30 mouse cellular contexts compared by ENCODE assay signal in genomic region chr8:47080037-47080436, GRCm38 (mm10).
A peak's percentile ranks its signal among the peaks of the same experiment; 100 is the strongest.
DNase-seq lines count a peak whose midpoint lies in the region; ATAC-seq and TF ChIP-seq lines count a peak whose summit lies in the region.
"Had no signal": no experiment of that assay in that cellular context is flagged by ENCODE, and none has a peak within 500 bp of the region (broad histone marks: within the 10 kb centered on the region; RNA-seq: fewer than 3 reads in every experiment).

No protein-coding gene starts in this region.

- CTCF ChIA-PET in Patski (lab: Charles Lee), result interaction anchor here (1.1 to 2.2 kb wide), 5 partner anchors 11 to 291 kb away, joined by 3 to 5 read pairs (median 4); no protein-coding TSS in a partner anchor

- H3K4me1 ChIP-seq in limb, embryonic 11.5 days (ENCODE audit: control insufficient read depth, insufficient read depth, low read length), result peaks cover 5% of the 10 kb centered on the region; the same call in 1 of the 2 replicates
- no peaks in the 10 kb centered on the region for H3K4me1 ChIP-seq in forebrain, embryonic 12.5 days
- H3K4me1 ChIP-seq: forebrain, embryonic 13.5 days; hindbrain, embryonic 12.5 days; intestine, embryonic 15.5 days; midbrain, embryonic 12.5 days; neural tube, embryonic 13.5 days had no signal

- H3K9me3 ChIP-seq in limb, embryonic 11.5 days (ENCODE audit: control insufficient read depth, low read length), result no peaks in the 10 kb centered on the region
- no peaks in the 10 kb centered on the region; the same call in 1 of the 2 replicates for H3K9me3 ChIP-seq in forebrain, embryonic 12.5 days
- H3K9me3 ChIP-seq: embryonic facial prominence, embryonic 15.5 days; forebrain, embryonic 13.5 days; G1E; intestine, embryonic 15.5 days; limb, embryonic 12.5 days; midbrain, embryonic 12.5 days; neural tube, embryonic 13.5 days had no signal

- H3K27me3 ChIP-seq in Patski, result no peaks in the 10 kb centered on the region
- no peaks in the 10 kb centered on the region for H3K27me3 ChIP-seq in limb, embryonic 11.5 days (ENCODE audit: control insufficient read depth, insufficient read depth, low read length)
- no peaks in the 10 kb centered on the region for H3K27me3 ChIP-seq in forebrain, embryonic 12.5 days
- H3K27me3 ChIP-seq: embryonic facial prominence, embryonic 15.5 days; forebrain, embryonic 13.5 days; hindbrain, embryonic 12.5 days; intestine, embryonic 15.5 days; limb, embryonic 12.5 days; midbrain, embryonic 12.5 days; neural tube, embryonic 13.5 days had no signal

- ATAC-seq in Patski, result peak; percentile 55
- ATAC-seq in limb, embryonic 11.5 days (ENCODE audit: insufficient number of reproducible peaks, low FRiP score, low TSS enrichment, low read depth), result no peak
- no peak for ATAC-seq in forebrain, embryonic 12.5 days (ENCODE audit: low FRiP score)
- ATAC-seq: forebrain, embryonic 13.5 days; hindbrain, postnatal 0 days; intestine, embryonic 15.5 days had no signal

- no peak overlapping the region for H3K4me3 ChIP-seq in limb, embryonic 11.5 days (ENCODE audit: low read depth, low read length)
- no peak overlapping the region for H3K4me3 ChIP-seq in forebrain, embryonic 12.5 days (replicated peaks)
- H3K4me3 ChIP-seq: embryonic facial prominence, embryonic 10.5 days; embryonic facial prominence, embryonic 15.5 days; forebrain, embryonic 13.5 days; gastrocnemius, adult 2 months; hindbrain, embryonic 12.5 days; intestine, embryonic 15.5 days; limb, embryonic 12.5 days; midbrain, embryonic 12.5 days; myocyte; neural tube, embryonic 13.5 days had no signal

- H3K36me3 ChIP-seq in limb, embryonic 11.5 days (ENCODE audit: control insufficient read depth, insufficient read depth, low read length), result no peaks in the 10 kb centered on the region
- H3K36me3 ChIP-seq in forebrain, embryonic 12.5 days (replicated peaks), result no peaks in the 10 kb centered on the region
- H3K36me3 ChIP-seq: embryonic facial prominence, embryonic 10.5 days; embryonic facial prominence, embryonic 15.5 days; G1E; hindbrain, embryonic 12.5 days; intestine, embryonic 15.5 days; limb, embryonic 12.5 days; midbrain, embryonic 12.5 days; neural tube, embryonic 13.5 days had no signal

- no peak for TF ChIP-seq CTCF in Patski (IDR thresholded peaks at IDR 0.05)

- no peak overlapping the region for H3K27ac ChIP-seq in limb, embryonic 11.5 days (replicated peaks; ENCODE audit: low read depth, low read length)
- H3K27ac ChIP-seq in forebrain, embryonic 12.5 days, result no peak overlapping the region
- H3K27ac ChIP-seq: embryonic facial prominence, embryonic 10.5 days; embryonic facial prominence, embryonic 15.5 days; forebrain, embryonic 13.5 days; gastrocnemius, adult 2 months; hindbrain, embryonic 12.5 days; hindbrain, postnatal 0 days; intestine, embryonic 15.5 days; limb, embryonic 12.5 days; midbrain, embryonic 12.5 days; neural tube, embryonic 13.5 days had no signal

- no peak overlapping the region for H3K4me2 ChIP-seq in limb, embryonic 11.5 days (ENCODE audit: low read depth, severe bottlenecking)
- no peak overlapping the region for H3K4me2 ChIP-seq in forebrain, embryonic 12.5 days
- H3K4me2 ChIP-seq: embryonic facial prominence, embryonic 15.5 days; forebrain, embryonic 13.5 days; heart, embryonic 11.5 days; hindbrain, embryonic 12.5 days; intestine, embryonic 15.5 days; limb, embryonic 12.5 days; liver, embryonic 11.5 days; midbrain, embryonic 12.5 days; neural tube, embryonic 13.5 days had no signal

- H3K9ac ChIP-seq in limb, embryonic 11.5 days (ENCODE audit: low read length), result no peak overlapping the region
- H3K9ac ChIP-seq in forebrain, embryonic 12.5 days, result no peak overlapping the region
- H3K9ac ChIP-seq: embryonic facial prominence, embryonic 15.5 days; forebrain, embryonic 13.5 days; hindbrain, embryonic 12.5 days; intestine, embryonic 15.5 days; limb, embryonic 12.5 days; midbrain, embryonic 12.5 days; neural tube, embryonic 13.5 days had no signal

- DNase-seq in embryo, embryonic 10.5 days (ENCODE audit: low spot score), result peak; percentile 21
- DNase-seq in embryo, embryonic 11 days, result no peak
- DNase-seq in kidney, postnatal 14 days, result peak; percentile 15
- DNase-seq in kidney, adult 18-20 months, result no peak
- no peak for DNase-seq in Patski (ENCODE audit: low read depth, low spot score)
- DNase-seq in limb, embryonic 11.5 days (ENCODE audit: low spot score), result peak; percentile 62
- DNase-seq: adrenal gland, postnatal 10 days; cerebellum, adult 8-10 months; cerebellum, postnatal 25 days; gastrocnemius, adult 2 months; gastrocnemius, postnatal 36 days; heart, adult 18-20 months; heart, postnatal 36 days; layer of hippocampus, postnatal 36 days; lung, postnatal 36 days; thymus, postnatal 4 days had no signal

- 39% methylated on average over 4 of the region's 4 CpGs for WGBS in limb, embryonic 11.5 days
- WGBS in forebrain, embryonic 12.5 days, result 84% methylated on average over 4 of the region's 4 CpGs

- POLR2A ChIA-PET in Patski (lab: Charles Lee), result interaction anchor here (1.3 kb wide), 1 partner anchor 9 kb away, joined by 3 read pairs; no protein-coding TSS in a partner anchor

- in situ Hi-C loops in Patski (cut with MboI; ENCODE audit: low pct_unique_long_range_greater_than_20kb), result no loop called here

Comparison
In these comparisons a context has a peak if more than half of its experiments do, and no peak if none do; other contexts are left out.
1. DNase-seq: peak in embryo, embryonic 10.5 days (single experiment), kidney, postnatal 14 days (single experiment) and limb, embryonic 11.5 days (single experiment); none in embryo, embryonic 11 days (single experiment), kidney, adult 18-20 months (single experiment) and Patski (single experiment).